Mouse (Mus musculus): ENCODE results near the gene Ssbp1.

The Ssbp1 gene

GRCm38 (mm10) chr6:40465710-40466109 lies 5.4 kb upstream of the Ssbp1 start:
- DNase-seq (ENCODE audit: low spot score): no peak

GRCm38 (mm10) chr6:40471720-40472010 lies 513 bp downstream of the Ssbp1 start:
- DNase-seq (ENCODE audit: low spot score): no peak

DNA sequence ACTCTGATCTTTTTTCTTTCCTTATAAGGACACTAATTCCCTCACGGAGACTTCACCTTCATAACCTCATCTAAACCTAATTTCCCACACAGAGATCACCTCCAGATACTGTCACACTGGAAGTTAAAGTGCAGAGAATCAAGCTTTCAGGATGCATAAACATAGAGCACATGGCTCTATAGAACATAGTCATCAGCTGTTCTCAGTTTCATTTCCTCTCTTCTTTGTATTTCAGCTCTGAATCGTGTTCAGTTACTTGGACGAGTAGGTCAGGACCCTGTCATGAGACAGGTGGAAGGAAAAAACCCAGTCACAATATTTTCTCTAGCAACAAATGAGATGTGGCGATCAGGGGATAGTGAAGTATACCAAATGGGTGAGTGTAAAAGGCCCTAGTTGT lies 5.0 kb downstream of the Ssbp1 start:
- DNase-seq (ENCODE audit: low spot score): no peak

DNA sequence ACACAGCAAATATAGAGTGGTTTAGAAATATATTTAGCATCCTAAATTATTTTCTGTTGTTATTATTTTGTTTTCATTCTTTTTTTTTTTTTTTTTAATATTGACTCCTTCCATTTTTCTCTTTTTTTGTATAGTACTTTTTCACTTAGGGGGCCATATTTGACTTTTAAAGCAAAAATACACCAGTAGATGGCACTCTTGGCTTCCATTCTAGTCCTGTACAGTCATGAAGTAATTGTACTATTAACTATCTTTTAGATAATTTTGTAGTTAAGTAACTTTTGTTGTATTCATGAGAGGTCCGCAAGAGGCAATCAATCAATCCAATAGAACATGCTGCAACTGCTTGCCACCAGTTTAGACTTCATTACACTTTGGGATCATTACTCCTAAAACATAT lies 8.6 kb downstream of the Ssbp1 start:
- no peak for DNase-seq (ENCODE audit: low spot score)

DNA sequence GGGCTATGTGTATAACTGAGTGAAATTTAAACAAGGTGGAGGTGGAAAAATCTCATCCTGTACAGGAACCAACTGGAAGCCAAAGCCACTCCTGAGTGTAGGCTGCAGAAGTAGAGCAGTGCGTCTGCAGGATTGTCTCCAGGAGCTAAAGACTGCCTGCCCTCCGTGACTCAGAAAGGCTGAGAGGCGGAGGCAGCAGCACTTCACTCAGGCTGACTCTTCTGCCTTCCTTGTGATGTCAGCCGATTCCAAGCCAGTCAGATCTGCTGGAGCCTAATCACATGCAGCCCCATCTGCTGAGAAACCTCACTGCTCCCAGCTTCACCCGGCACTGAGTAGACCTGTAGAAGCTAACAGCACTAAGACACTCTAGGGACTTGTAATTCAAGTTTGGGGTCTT lies 11.2 kb downstream of the Ssbp1 start:
- DNase-seq (ENCODE audit: low spot score): no peak

- no peak for DNase-seq (ENCODE audit: low spot score)
These were observed 19.8 kb downstream of the Ssbp1 start, which contains the start of gene Tas2r137 for GRCm38 (mm10) chr6:40490933-40491332. Gene Tas2r137, plus strand, starts transcription at chr6:40491233.

GRCm38 (mm10) chr6:40493229-40493628 lies 22.1 kb downstream of the Ssbp1 start, which contains the start of gene Tas2r108:
Gene Tas2r108, plus strand, starts transcription at chr6:40493529.
- no peak for DNase-seq (ENCODE audit: low spot score)

DNA sequence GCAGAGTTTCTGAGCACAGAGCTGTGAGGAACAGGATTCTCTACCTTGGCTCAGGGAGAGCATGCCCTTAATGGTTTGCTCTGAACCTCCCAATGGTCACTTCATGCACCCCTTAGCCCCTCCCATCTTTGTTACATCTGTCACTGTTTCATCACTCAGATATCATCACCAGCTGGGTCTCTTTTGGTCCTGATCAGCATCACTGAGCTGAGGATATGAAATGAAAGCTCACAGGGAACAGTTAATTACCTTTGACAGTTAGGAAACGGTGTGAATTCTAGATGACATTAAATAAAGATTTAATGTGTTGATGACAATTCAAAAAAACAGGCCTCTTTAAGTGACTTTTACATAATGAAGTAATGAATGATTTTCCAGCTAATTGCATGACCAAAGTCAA lies 48.3 kb downstream of the Ssbp1 start, which contains the start of gene Prss37:
TSS of gene Prss37 (minus strand) at position 101 of the 400 bp plus-strand sequence.
- no peak for DNase-seq (ENCODE audit: low spot score)

All from layer of hippocampus, adult 11-12 months (tissue).